In the genomic region with DNA sequence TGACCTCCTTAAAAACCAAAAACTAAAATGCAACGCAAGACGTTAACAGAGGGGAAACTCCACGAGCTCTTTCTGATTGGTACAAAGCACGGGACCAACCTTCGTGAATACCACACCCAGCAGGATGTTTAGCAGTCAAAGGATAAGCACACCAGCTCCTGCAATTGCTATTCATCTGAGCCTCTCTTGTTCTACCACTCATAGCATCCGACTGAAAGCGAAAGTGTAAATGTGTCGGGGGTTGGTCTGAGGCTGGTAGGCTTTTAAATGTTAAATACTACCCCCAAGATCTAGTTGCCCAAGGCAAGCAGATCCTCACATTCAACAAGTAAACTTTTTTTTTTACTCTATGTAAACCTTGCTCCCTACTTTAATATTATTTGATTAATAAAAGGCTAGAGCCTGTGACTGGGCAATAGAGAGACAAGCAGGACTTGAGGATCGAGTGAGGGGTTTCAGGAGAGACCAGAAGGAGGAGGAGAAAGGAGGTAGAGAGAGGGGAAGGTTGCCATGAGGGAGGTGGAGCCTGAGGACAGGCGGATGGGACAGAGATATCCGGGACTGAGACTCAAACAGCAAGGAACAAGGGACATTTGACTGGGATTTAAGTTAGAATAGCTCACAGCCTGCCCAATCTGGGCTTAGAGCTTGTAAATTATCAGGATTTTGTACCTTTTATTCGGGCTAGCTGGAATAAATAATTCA, we compare ENCODE assay signal across 9 mouse cellular contexts. TPM values are rescaled to one million over a fixed set of nuclear protein-coding genes. Genes with fewer than 3 reads are reported as not detected.
DNase-seq lines count a peak whose midpoint lies in the region; ATAC-seq and TF ChIP-seq lines count a peak whose summit lies in the region.
"Had no signal": no experiment of that assay in that cellular context is flagged by ENCODE, and none has a peak within 500 bp of the region (broad histone marks: within the 10 kb centered on the region; RNA-seq: fewer than 3 reads in every experiment).

No protein-coding gene starts in this region.

- H3K36me3 ChIP-seq in heart, adult 2 months (ENCODE audit: control insufficient read depth, insufficient read depth, low read length), result no peaks in the 10 kb centered on the region
- no peaks in the 10 kb centered on the region for H3K36me3 ChIP-seq in embryonic facial prominence, embryonic 12.5 days
- no peaks in the 10 kb centered on the region for H3K36me3 ChIP-seq in limb, embryonic 12.5 days
- H3K36me3 ChIP-seq in kidney, embryonic 14.5 days (ENCODE audit: control insufficient read depth, insufficient read depth, low read length), result no peaks in the 10 kb centered on the region
- H3K36me3 ChIP-seq: G1E had no signal

- H3K27me3 ChIP-seq in heart, adult 2 months (ENCODE audit: control insufficient read depth, insufficient read depth, low read length), result no peaks in the 10 kb centered on the region
- no peaks in the 10 kb centered on the region for H3K27me3 ChIP-seq in embryonic facial prominence, embryonic 12.5 days
- 0 out of 2 replicates have a peak, but pooled peaks cover 3% of the 10 kb centered on the region for H3K27me3 ChIP-seq in limb, embryonic 12.5 days
- no peaks in the 10 kb centered on the region for H3K27me3 ChIP-seq in kidney, embryonic 14.5 days (ENCODE audit: control insufficient read depth, insufficient read depth, low read length)

- no peak for TF ChIP-seq CTCF in heart, adult 2 months (IDR thresholded peaks at IDR 0.05)

- H3K4me2 ChIP-seq in embryonic facial prominence, embryonic 12.5 days (replicated peaks), result peak overlapping the region; percentile 13; the same call in 1 of the 2 replicates
- H3K4me2 ChIP-seq in limb, embryonic 12.5 days, result peak overlapping the region; percentile 33
- H3K4me2 ChIP-seq in kidney, embryonic 14.5 days (replicated peaks; ENCODE audit: low read depth, low read length), result no peak overlapping the region

- no peak for TF ChIP-seq POLR2A in heart, adult 2 months (IDR thresholded peaks at IDR 0.05; ENCODE audit: insufficient read depth, low read depth, low read length)

- intact Hi-C loops in heart, adult 2 months (cut with DNase I), result no loop called here

- TF ChIP-seq EP300 in heart, adult 2 months (IDR thresholded peaks at IDR 0.05; ENCODE audit: insufficient read depth, low read depth, low read length), result no peak

- H3K27ac ChIP-seq in heart, adult 2 months, result no peak overlapping the region
- H3K27ac ChIP-seq in embryonic facial prominence, embryonic 12.5 days, result no peak overlapping the region
- no peak overlapping the region for H3K27ac ChIP-seq in limb, embryonic 12.5 days
- no peak overlapping the region for H3K27ac ChIP-seq in kidney, embryonic 14.5 days (ENCODE audit: low read depth, low read length)

- DNase-seq in heart, adult 2 months, result no peak
- no peak for DNase-seq in heart, adult 18-20 months
- DNase-seq in gastrocnemius, adult 18-20 months (ENCODE audit: low spot score), result no peak
- DNase-seq in gastrocnemius, postnatal 25 days, result no peak

- H3K9me3 ChIP-seq in embryonic facial prominence, embryonic 12.5 days, result no peaks in the 10 kb centered on the region
- no peaks in the 10 kb centered on the region for H3K9me3 ChIP-seq in limb, embryonic 12.5 days
- no peaks in the 10 kb centered on the region for H3K9me3 ChIP-seq in kidney, embryonic 14.5 days (ENCODE audit: control insufficient read depth, low read length)
- H3K9me3 ChIP-seq: G1E had no signal

- peak overlapping the region; percentile 11; the same call in 1 of the 2 replicates for H3K4me3 ChIP-seq in heart, adult 2 months
- no peak overlapping the region for H3K4me3 ChIP-seq in embryonic facial prominence, embryonic 12.5 days
- H3K4me3 ChIP-seq in limb, embryonic 12.5 days (replicated peaks), result 0 out of 2 replicates have a peak overlapping the region, but pooled peaks have one; percentile 14
- H3K4me3 ChIP-seq in kidney, embryonic 14.5 days (ENCODE audit: low read length), result no peak overlapping the region

- H3K4me1 ChIP-seq in heart, adult 2 months (ENCODE audit: control insufficient read depth, insufficient read depth, low read length), result no peaks in the 10 kb centered on the region
- no peaks in the 10 kb centered on the region for H3K4me1 ChIP-seq in embryonic facial prominence, embryonic 12.5 days
- H3K4me1 ChIP-seq in limb, embryonic 12.5 days (replicated peaks), result no peaks in the 10 kb centered on the region
- H3K4me1 ChIP-seq in kidney, embryonic 14.5 days (ENCODE audit: control insufficient read depth, insufficient read depth, low read length), result no peaks in the 10 kb centered on the region

- H3K79me2 ChIP-seq in heart, adult 2 months (replicated peaks; ENCODE audit: control insufficient read depth, insufficient read depth, low read length), result no peaks in the 10 kb centered on the region

- 9% methylated on average over 12 of the region's 12 CpGs for WGBS in heart, adult 2 months
- 18% methylated on average over 12 of the region's 12 CpGs for WGBS in embryonic facial prominence, embryonic 12.5 days
- 15% methylated on average over 12 of the region's 12 CpGs for WGBS in limb, embryonic 12.5 days
- WGBS in kidney, embryonic 14.5 days, result 22% methylated on average over 12 of the region's 12 CpGs

- no peak for ATAC-seq in embryonic facial prominence, embryonic 12.5 days (ENCODE audit: insufficient number of reproducible peaks, insufficient read depth, low FRiP score, low TSS enrichment)
- no peak for ATAC-seq in limb, embryonic 12.5 days (ENCODE audit: insufficient number of reproducible peaks, insufficient read depth, low FRiP score, low TSS enrichment, low read depth)
- peak; percentile 59; the same call in 1 of the 2 replicates for ATAC-seq in monocyte, adult 5-6 weeks (replicated peaks; ENCODE audit: insufficient number of reproducible peaks, low FRiP score, low TSS enrichment, poor library complexity, severe bottlenecking)
- ATAC-seq in kidney, embryonic 14.5 days (ENCODE audit: low FRiP score, low TSS enrichment), result no peak

- no peak overlapping the region for H3K9ac ChIP-seq in heart, adult 2 months (ENCODE audit: low read depth, low read length)
- H3K9ac ChIP-seq in embryonic facial prominence, embryonic 12.5 days, result no peak overlapping the region
- no peak overlapping the region for H3K9ac ChIP-seq in limb, embryonic 12.5 days (replicated peaks)
- no peak overlapping the region for H3K9ac ChIP-seq in kidney, embryonic 14.5 days (ENCODE audit: low read depth, low read length)

RNA-seq across cellular contexts. Expression of gene Rbbp6, which starts 25.0 kb away (rescaled TPM):
- total RNA-seq in heart, adult 2 months (2021), result 10 to 100 TPM; 28.9 to 29.8 TPM
- polyA plus RNA-seq in heart, adult 2 months (2012; rRNA removed), result 9.0 and 21.2 TPM in 2 replicates
- 10 to 100 TPM; 26.6 to 34.3 TPM for total RNA-seq in heart, adult 18-20 months (2021)
- 37.4 and 40.4 TPM in 2 replicates for polyA plus RNA-seq in embryonic facial prominence, embryonic 12.5 days (2016; fragmentation: Nextera tagmentation; extraction: Ambion mirVana)
- 38.7 and 42.2 TPM in 2 replicates for polyA plus RNA-seq in limb, embryonic 12.5 days (2016; fragmentation: Nextera tagmentation; extraction: Ambion mirVana)
- total RNA-seq in monocyte, adult 5-6 weeks (2017), result 62.3 to 104 TPM (median 75.5 TPM) in 3 replicates
- 10 to 100 TPM; 23.4 to 24.5 TPM for total RNA-seq in gastrocnemius, adult 18-20 months (2021)
- 40.0 and 41.6 TPM in 2 replicates for polyA plus RNA-seq in kidney, embryonic 14.5 days (2014; fragmentation: Nextera tagmentation; extraction: Ambion mirVana)
- total RNA-seq in gastrocnemius, postnatal 25 days (2021), result 10 to 100 TPM; 20.4 to 22.2 TPM

Comparison
In these comparisons a context has a peak if more than half of its experiments do, and no peak if none do; other contexts are left out.
1. H3K4me3 ChIP-seq: peak in heart, adult 2 months (single experiment) and limb, embryonic 12.5 days (single experiment); none in embryonic facial prominence, embryonic 12.5 days (single experiment) and kidney, embryonic 14.5 days (single experiment).